Mouse (Mus musculus): ENCODE results near the gene Espn. TPM values are rescaled to one million over a fixed set of nuclear protein-coding genes. Genes with fewer than 3 reads are reported as not detected.
A peak's percentile ranks its signal among the peaks of the same experiment; 100 is the strongest.

Gene Espn
- polyA plus RNA-seq, 1 experiment from 2014 or later = 1.3 TPM

DNA sequence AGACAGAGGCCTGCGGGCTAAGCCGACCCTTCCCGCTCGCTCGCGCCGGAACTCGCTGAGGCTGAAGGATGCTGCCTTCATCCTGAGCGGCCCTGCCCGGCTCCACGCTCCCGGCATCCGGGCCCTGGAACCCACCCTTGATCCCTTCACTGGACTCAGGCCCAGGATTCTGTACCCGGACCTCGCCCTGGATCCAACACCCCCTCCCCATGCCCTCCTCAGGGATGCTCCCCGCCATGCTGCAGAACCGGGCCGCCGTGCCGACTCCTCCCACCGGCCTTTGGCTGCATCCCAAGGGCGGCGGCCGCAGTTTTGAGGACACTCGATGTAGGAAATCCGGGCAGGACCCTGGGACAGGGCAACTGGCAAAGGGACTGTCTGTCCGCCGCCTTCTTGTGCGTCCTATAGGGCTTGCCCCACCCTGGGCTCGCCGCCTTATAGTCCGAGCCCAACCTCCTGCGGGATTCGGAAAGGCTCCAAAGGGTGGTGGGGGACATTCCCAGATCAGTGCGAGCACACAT lies 26.2 kb upstream of the Espn start:
- no peak overlapping the region; the same call in 1 of the 2 replicates for H3K27ac ChIP-seq (ENCODE audit: poor library complexity, severe bottlenecking)
- H3K4me3 ChIP-seq = peak overlapping the region; percentile 62
- H3K4me2 ChIP-seq = peak overlapping the region; percentile 88
- WGBS = under 1% methylated on average over 35 of the region's 35 CpGs
- no peaks in the 10 kb centered on the region for H3K36me3 ChIP-seq
- no peaks in the 10 kb centered on the region for H3K9me3 ChIP-seq (replicated peaks)
- H3K4me1 ChIP-seq (replicated peaks) = peaks cover 23% of the 10 kb centered on the region
- H3K9ac ChIP-seq = peak overlapping the region; percentile 88
- peak; percentile 52 for ATAC-seq (ENCODE audit: insufficient number of reproducible peaks, low FRiP score)
- peaks cover 30% of the 10 kb centered on the region for H3K27me3 ChIP-seq (replicated peaks)

DNA sequence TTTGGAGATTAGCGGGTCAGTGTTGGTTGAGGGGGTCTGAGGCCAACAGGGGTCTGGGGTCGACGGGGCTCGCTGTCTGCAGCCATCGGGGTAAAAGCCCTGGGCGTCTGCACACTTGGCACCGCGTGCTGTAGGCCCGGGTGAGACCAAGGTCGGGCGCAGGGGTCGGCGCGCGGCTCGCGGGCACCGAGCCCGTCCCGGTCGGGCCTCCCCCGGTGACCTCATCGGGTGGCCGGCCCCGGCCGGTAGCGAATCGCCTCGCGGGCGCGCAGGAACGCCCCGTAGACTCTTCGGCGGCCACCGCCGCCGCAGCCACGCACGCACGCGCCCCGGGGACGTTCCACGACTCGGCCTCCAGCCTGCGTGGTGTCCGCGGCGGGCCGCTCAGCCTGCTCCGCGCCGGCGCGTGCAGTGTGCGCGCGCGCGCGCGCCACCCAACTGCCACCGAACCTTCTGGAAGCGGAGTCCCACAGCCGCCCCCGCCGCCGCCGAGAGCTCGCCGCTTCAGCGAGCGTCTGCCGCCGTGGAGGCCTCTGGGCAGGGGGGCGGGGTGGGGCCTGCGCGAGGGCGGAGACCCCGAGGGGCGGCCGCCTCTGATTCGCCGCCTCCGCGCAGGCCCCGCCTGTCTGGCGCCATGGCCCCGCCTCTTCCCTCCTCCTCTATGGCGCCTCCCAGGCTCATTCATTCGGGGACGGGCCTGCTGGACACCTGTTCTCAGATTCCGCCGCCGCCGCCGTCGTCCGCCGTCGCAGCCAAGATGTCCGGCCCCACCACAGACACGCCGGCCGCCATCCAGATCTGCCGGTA lies 25.6 kb upstream of the Espn start, which contains the start of gene Acot7:
Gene Acot7 (plus strand): TSS at position 598 of the 807 bp plus-strand sequence.
- peak; percentile 97 for ATAC-seq (ENCODE audit: insufficient number of reproducible peaks, low FRiP score)
- H3K4me3 ChIP-seq = peak within 1 kb of the TSS; percentile 62
- H3K9ac ChIP-seq = peak within 1 kb of the TSS; percentile 88
- peaks cover 31% of the 10 kb centered on the region for H3K27me3 ChIP-seq (replicated peaks)
- H3K4me2 ChIP-seq = peak within 1 kb of the TSS; percentile 88
- no peaks in the 10 kb centered on the region for H3K9me3 ChIP-seq (replicated peaks)
- H3K36me3 ChIP-seq = no peaks in the 10 kb centered on the region
- peaks cover 23% of the 10 kb centered on the region for H3K4me1 ChIP-seq (replicated peaks)
- H3K27ac ChIP-seq (ENCODE audit: poor library complexity, severe bottlenecking) = peak within 1 kb of the TSS; percentile 79
- WGBS = under 1% methylated on average over 85 of the region's 108 CpGs

GRCm38 (mm10) chr4:152177174-152177536 lies 25.0 kb upstream of the Espn start:
- peak overlapping the region; percentile 79; the same call in 1 of the 2 replicates for H3K27ac ChIP-seq (ENCODE audit: poor library complexity, severe bottlenecking)

DNA sequence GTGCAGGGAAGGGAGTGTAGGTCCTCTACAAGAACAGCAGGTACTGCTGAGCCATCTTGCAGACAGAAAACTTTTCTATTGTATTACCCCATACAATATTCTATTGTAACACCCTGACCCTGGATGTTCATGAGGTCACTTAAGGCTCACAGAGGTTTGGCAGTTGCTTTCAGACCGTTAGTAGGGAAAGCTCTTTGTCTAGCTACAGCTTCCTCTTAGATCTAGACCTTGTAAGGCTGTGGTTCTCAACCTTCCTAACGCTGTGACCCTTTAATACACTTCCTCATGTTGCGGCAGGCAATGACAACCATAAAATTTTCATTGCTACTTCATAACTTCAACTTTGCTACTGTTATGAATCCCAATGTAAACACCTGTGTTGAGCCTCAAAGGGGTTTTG lies 24.5 kb upstream of the Espn start:
- Histone ChIP-seq H3K36me3 (no peaks in the 10 kb centered on the region), H3K4me2 (no peak overlapping the region), H3K27me3 (replicated peaks) (peaks cover 31% of the 10 kb centered on the region), H3K4me3 (no peak overlapping the region), H3K27ac (ENCODE audit: poor library complexity, severe bottlenecking) (no peak overlapping the region), H3K4me1 (replicated peaks) (peaks cover 23% of the 10 kb centered on the region), H3K9ac (no peak overlapping the region), H3K9me3 (replicated peaks) (peaks cover 2% of the 10 kb centered on the region; the same call in 1 of the 2 replicates)
- 85% methylated on average over 3 of the region's 3 CpGs for WGBS
- no peak for ATAC-seq (ENCODE audit: insufficient number of reproducible peaks, low FRiP score)

More at GRCm38 (mm10) chr4:152177174-152177536, 25.0 kb upstream of the Espn start:
- H3K4me2 ChIP-seq = peak overlapping the region; percentile 88
- no peak for ATAC-seq (ENCODE audit: insufficient number of reproducible peaks, low FRiP score)
- no peaks in the 10 kb centered on the region for H3K9me3 ChIP-seq (replicated peaks)
- no peaks in the 10 kb centered on the region for H3K36me3 ChIP-seq
- peak overlapping the region; percentile 62 for H3K4me3 ChIP-seq
- H3K4me1 ChIP-seq (replicated peaks) = peaks cover 23% of the 10 kb centered on the region
- H3K9ac ChIP-seq = peak overlapping the region; percentile 88
- WGBS = 58% methylated on average over 6 of the region's 6 CpGs
- H3K27me3 ChIP-seq (replicated peaks) = peaks cover 31% of the 10 kb centered on the region

GRCm38 (mm10) chr4:152173956-152174355 lies 21.8 kb upstream of the Espn start:
- no peak overlapping the region for H3K27ac ChIP-seq (ENCODE audit: poor library complexity, severe bottlenecking)
- 73% methylated on average over 9 of the region's 9 CpGs for WGBS
- peaks cover 8% of the 10 kb centered on the region; the same call in 1 of the 2 replicates for H3K9me3 ChIP-seq (replicated peaks)
- H3K4me2 ChIP-seq = no peak overlapping the region
- no peaks in the 10 kb centered on the region for H3K36me3 ChIP-seq
- no peak for ATAC-seq (ENCODE audit: insufficient number of reproducible peaks, low FRiP score)
- H3K4me1 ChIP-seq (replicated peaks) = peaks cover 16% of the 10 kb centered on the region
- no peak overlapping the region for H3K9ac ChIP-seq
- H3K27me3 ChIP-seq (replicated peaks) = peaks cover 31% of the 10 kb centered on the region
- H3K4me3 ChIP-seq = no peak overlapping the region

GRCm38 (mm10) chr4:152173041-152173440 lies 20.9 kb upstream of the Espn start:
- peaks cover 9% of the 10 kb centered on the region; the same call in 1 of the 2 replicates for H3K9me3 ChIP-seq (replicated peaks)
- no peak overlapping the region for H3K4me2 ChIP-seq
- H3K9ac ChIP-seq = no peak overlapping the region
- peaks cover 32% of the 10 kb centered on the region for H3K27me3 ChIP-seq (replicated peaks)
- under 1% methylated on average over 5 of the region's 5 CpGs for WGBS
- H3K36me3 ChIP-seq = no peaks in the 10 kb centered on the region
- no peak for ATAC-seq (ENCODE audit: insufficient number of reproducible peaks, low FRiP score)
- peaks cover 11% of the 10 kb centered on the region for H3K4me1 ChIP-seq (replicated peaks)
- no peak overlapping the region for H3K27ac ChIP-seq (ENCODE audit: poor library complexity, severe bottlenecking)
- H3K4me3 ChIP-seq = no peak overlapping the region

GRCm38 (mm10) chr4:152171543-152171942 lies 19.4 kb upstream of the Espn start:
- 80% methylated on average over 6 of the region's 6 CpGs for WGBS
- Histone ChIP-seq H3K36me3 (no peaks in the 10 kb centered on the region), H3K4me3 (no peak overlapping the region), H3K4me2 (no peak overlapping the region), H3K9me3 (replicated peaks) (peaks cover 9% of the 10 kb centered on the region; the same call in 1 of the 2 replicates), H3K9ac (no peak overlapping the region), H3K27me3 (replicated peaks) (peaks cover 30% of the 10 kb centered on the region), H3K27ac (ENCODE audit: poor library complexity, severe bottlenecking) (no peak overlapping the region), H3K4me1 (replicated peaks) (0 out of 2 replicates have a peak, but pooled peaks cover 4% of the 10 kb centered on the region)
- ATAC-seq (ENCODE audit: insufficient number of reproducible peaks, low FRiP score) = no peak

- Histone ChIP-seq H3K4me2 (no peak overlapping the region), H3K9me3 (replicated peaks) (peaks cover 9% of the 10 kb centered on the region; the same call in 1 of the 2 replicates), H3K36me3 (no peaks in the 10 kb centered on the region), H3K4me1 (replicated peaks) (no peaks in the 10 kb centered on the region), H3K27ac (ENCODE audit: poor library complexity, severe bottlenecking) (no peak overlapping the region), H3K27me3 (replicated peaks) (peaks cover 30% of the 10 kb centered on the region), H3K4me3 (no peak overlapping the region), H3K9ac (no peak overlapping the region)
- WGBS = 75% methylated on average over 10 of the region's 10 CpGs
- ATAC-seq (ENCODE audit: insufficient number of reproducible peaks, low FRiP score) = no peak
Measured at GRCm38 (mm10) chr4:152170286-152170685, 18.1 kb upstream of the Espn start.

DNA sequence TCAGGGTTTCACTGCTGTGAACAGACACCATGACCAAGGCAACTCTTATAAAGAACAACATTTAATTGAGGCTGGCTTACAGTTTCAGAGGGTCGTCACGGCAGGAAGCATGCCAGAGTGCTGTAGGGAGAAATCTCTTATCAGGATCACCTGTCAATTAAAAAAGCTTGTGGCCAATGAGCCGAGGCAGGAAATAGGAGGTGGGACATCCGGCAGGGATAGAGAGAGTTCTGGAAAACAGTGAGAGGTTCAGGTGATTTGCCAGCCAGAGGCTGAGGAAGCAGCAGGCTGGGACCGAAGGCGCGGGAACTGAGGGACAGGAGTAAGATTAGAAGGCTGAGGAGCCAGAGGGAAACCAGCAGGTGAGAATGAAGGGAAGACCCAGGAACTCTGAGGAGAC lies 16.9 kb upstream of the Espn start:
- 70% methylated on average over 7 of the region's 7 CpGs for WGBS
- H3K27me3 ChIP-seq (replicated peaks) = peaks cover 24% of the 10 kb centered on the region
- H3K36me3 ChIP-seq = no peaks in the 10 kb centered on the region
- no peak overlapping the region for H3K4me2 ChIP-seq
- no peak for ATAC-seq (ENCODE audit: insufficient number of reproducible peaks, low FRiP score)
- no peak overlapping the region for H3K27ac ChIP-seq (ENCODE audit: poor library complexity, severe bottlenecking)
- H3K4me1 ChIP-seq (replicated peaks) = no peaks in the 10 kb centered on the region
- no peak overlapping the region for H3K4me3 ChIP-seq
- peaks cover 9% of the 10 kb centered on the region; the same call in 1 of the 2 replicates for H3K9me3 ChIP-seq (replicated peaks)
- no peak overlapping the region for H3K9ac ChIP-seq

GRCm38 (mm10) chr4:152168052-152168451 lies 15.9 kb upstream of the Espn start:
- Histone ChIP-seq H3K4me3 (no peak overlapping the region), H3K9ac (no peak overlapping the region), H3K4me2 (no peak overlapping the region), H3K36me3 (no peaks in the 10 kb centered on the region), H3K4me1 (replicated peaks) (no peaks in the 10 kb centered on the region), H3K27ac (ENCODE audit: poor library complexity, severe bottlenecking) (no peak overlapping the region), H3K27me3 (replicated peaks) (peaks cover 20% of the 10 kb centered on the region), H3K9me3 (replicated peaks) (peaks cover 9% of the 10 kb centered on the region; the same call in 1 of the 2 replicates)
- 71% methylated on average over 8 of the region's 8 CpGs for WGBS
- ATAC-seq (ENCODE audit: insufficient number of reproducible peaks, low FRiP score) = no peak
